Mouse (Mus musculus) left cerebral cortex, postnatal 4 days (tissue): Measurements from ENCODE around the gene Tmem222. TPM values are rescaled to one million over a fixed set of nuclear protein-coding genes. Genes with fewer than 3 reads are reported as not detected.

Source experiments
- DNase-seq: peaks from one replicate; pipeline ENCODE4 v3.0.0-alpha.2; 2022
- intact Hi-C: fragments of 180-260 bp; cut with DNase I; formaldehyde crosslinking; loops from one replicate; pipeline ENCODE4 v1.15.1; 2025
- total RNA-seq, 2 experiments: library from RNA; stranded (reverse); gene quantifications; 2 replicates each; pipeline ENCODE4 v1.2.3; 2021

Tmem222 gene
- total RNA-seq, 2 experiments from 2014 or later = 73.7 to 74.9 TPM

GRCm38 (mm10) chr4:133256820-133257219, 20.8 kb downstream of the Tmem222 start:
- no peak for DNase-seq
- intact Hi-C loops = no loop called here

GRCm38 (mm10) chr4:133255392-133255791, 22.2 kb downstream of the Tmem222 start:
- DNase-seq = no peak
- intact Hi-C loops = no loop called here

GRCm38 (mm10) chr4:133253412-133253811, 24.2 kb downstream of the Tmem222 start:
- intact Hi-C loops = no loop called here
- no peak for DNase-seq

- intact Hi-C loops = no loop called here
- no peak for DNase-seq
Measured at GRCm38 (mm10) chr4:133252089-133252488, 25.5 kb downstream of the Tmem222 start.

- intact Hi-C loops = no loop called here
- DNase-seq = no peak
Measured at GRCm38 (mm10) chr4:133251214-133251613, 26.4 kb downstream of the Tmem222 start.

GRCm38 (mm10) chr4:133250609-133251008, 27.0 kb downstream of the Tmem222 start:
- DNase-seq = peak; percentile 87
- intact Hi-C loops = no loop called here

GRCm38 (mm10) chr4:133247806-133248449, 29.7 kb downstream of the Tmem222 start:
- intact Hi-C loops = no loop called here
- no peak for DNase-seq

GRCm38 (mm10) chr4:133247072-133247471, 30.5 kb downstream of the Tmem222 start:
- intact Hi-C loops = no loop called here
- no peak for DNase-seq

GRCm38 (mm10) chr4:133244289-133244688, 33.3 kb downstream of the Tmem222 start:
- intact Hi-C loops = no loop called here
- no peak for DNase-seq

- intact Hi-C loops = no loop called here
- no peak for DNase-seq
Measured at GRCm38 (mm10) chr4:133243538-133243937, 34.1 kb downstream of the Tmem222 start.

- intact Hi-C loops = no loop called here
- DNase-seq = no peak
Measured at GRCm38 (mm10) chr4:133242710-133243109, 34.9 kb downstream of the Tmem222 start.

GRCm38 (mm10) chr4:133241910-133242309, 35.7 kb downstream of the Tmem222 start:
- no peak for DNase-seq
- intact Hi-C loops = no loop called here

GRCm38 (mm10) chr4:133240934-133241908, 36.4 kb downstream of the Tmem222 start:
- peak; percentile 87 for DNase-seq
- intact Hi-C loops = no loop called here

- intact Hi-C loops = no loop called here
- DNase-seq = no peak
Measured at GRCm38 (mm10) chr4:133240490-133240921, 37.1 kb downstream of the Tmem222 start, which contains the start of gene Map3k6. TSS of gene Map3k6 (plus strand) at chr4:133240818.

- no peak for DNase-seq
- intact Hi-C loops = no loop called here
Measured at GRCm38 (mm10) chr4:133237911-133238310, 39.7 kb downstream of the Tmem222 start.

GRCm38 (mm10) chr4:133235415-133235814, 42.2 kb downstream of the Tmem222 start:
- intact Hi-C loops = no loop called here

GRCm38 (mm10) chr4:133234771-133235170, 42.8 kb downstream of the Tmem222 start:
- no peak for DNase-seq
- intact Hi-C loops = no loop called here

More at GRCm38 (mm10) chr4:133235415-133235814, 42.2 kb downstream of the Tmem222 start:
- DNase-seq = no peak

GRCm38 (mm10) chr4:133233285-133233976, 44.2 kb downstream of the Tmem222 start:
- no peak for DNase-seq

GRCm38 (mm10) chr4:133229582-133229981, 48.0 kb downstream of the Tmem222 start:
- intact Hi-C loops = no loop called here
- DNase-seq = no peak

More at GRCm38 (mm10) chr4:133233285-133233976, 44.2 kb downstream of the Tmem222 start:
- intact Hi-C loops = loop anchor here (2.0 kb wide), 1 partner anchor 49 kb away; no protein-coding TSS in a partner anchor

- DNase-seq = peak; percentile 59
- intact Hi-C loops = no loop called here
Measured at GRCm38 (mm10) chr4:133227636-133228035, 50.0 kb downstream of the Tmem222 start.

GRCm38 (mm10) chr4:133226073-133226472, 51.5 kb downstream of the Tmem222 start:
- DNase-seq = no peak
- intact Hi-C loops = no loop called here
